Mouse (Mus musculus) G1E (cell line): Measurements from ENCODE around the gene Fam133b. TPM values are rescaled to one million over a fixed set of nuclear protein-coding genes. Genes with fewer than 3 reads are reported as not detected.
A peak's percentile ranks its signal among the peaks of the same experiment; 100 is the strongest.

Experiments used
- ATAC-seq: 2 replicates; pipeline ENCODE4 v1.8.0; 2016; ENCODE audit warnings: mild to moderate bottlenecking; ENCODE audit not compliant: insufficient number of reproducible peaks, poor library complexity, low FRiP score, severe bottlenecking; ENCODE audit errors: extremely low read depth
- DNase-seq: peaks from one replicate; pipeline ENCODE4 v3.0.0; 2012; ENCODE audit warnings: low spot score
- H3K27me3 ChIP-seq: 2 replicates; pipeline ENCODE4 v1.6.1; 2012; ENCODE audit warnings: mild to moderate bottlenecking, low read length, inconsistent platforms; ENCODE audit not compliant: insufficient read depth
- H3K36me3 ChIP-seq: replicated peaks from 2 replicates; pipeline ENCODE3; 2012; ENCODE audit warnings: mild to moderate bottlenecking, inconsistent platforms
- H3K4me1 ChIP-seq: 2 replicates; pipeline ENCODE4 v1.6.1; 2012; ENCODE audit warnings: low read depth, low read length, inconsistent platforms, mixed read lengths; ENCODE audit not compliant: insufficient read depth
- H3K4me3 ChIP-seq: 2 replicates; pipeline ENCODE4 v1.5.1; 2012; ENCODE audit warnings: low read depth, mild to moderate bottlenecking, inconsistent platforms, low read length, moderate library complexity, mixed read lengths
- H3K9me3 ChIP-seq: replicated peaks from 2 replicates; pipeline ENCODE4 v1.6.1; 2012; ENCODE audit warnings: inconsistent platforms
- CTCF ChIP-seq: IDR thresholded peaks from 2 replicates; pipeline ENCODE4 v1.5.1; 2012; ENCODE audit warnings: low read depth, low read length, inconsistent platforms, mixed read lengths
- GATA1 ChIP-seq: IDR thresholded peaks from 2 replicates; pipeline ENCODE4 v1.6.1; 2012; ENCODE audit warnings: borderline replicate concordance, low read length, inconsistent platforms, mixed read lengths
- GATA2 ChIP-seq: IDR thresholded peaks from 2 replicates; pipeline ENCODE4 v1.6.1; 2012; ENCODE audit warnings: low read depth, low read length, inconsistent platforms, borderline replicate concordance
- POLR2AphosphoS5 ChIP-seq: IDR thresholded peaks from 2 replicates; pipeline ENCODE4 v1.6.1; 2012; ENCODE audit warnings: low read depth, low read length, inconsistent platforms; ENCODE audit not compliant: insufficient replicate concordance
- TAL1 ChIP-seq: conservative IDR thresholded peaks from 2 replicates; pipeline ENCODE4 v1.6.1; 2012; ENCODE audit warnings: low read depth, low read length, inconsistent platforms, mixed read lengths
- polyA plus RNA-seq: library from polyadenylated mRNA; stranded (reverse); fragments of >175 nt; gene quantifications from 2 replicates; pipeline ENCODE4 v1.2.3, GENCODE M21; 2012
- total RNA-seq, 2 experiments: library from RNA; stranded (forward) in 1 of 2; stranded (reverse) in 1 of 2; fragments of 200-1000 nt in 1 of 2; fragments of >200 nt in 1 of 2; fragmentation: Nextera tagmentation in 1 of 2; gene quantifications; 2 replicates each; pipeline ENCODE4 v1.2.3; 2014 to 2017

Fam133b gene
- total RNA-seq (2014; fragmentation: Nextera tagmentation) (59.0 and 66.6 TPM in 2 replicates), total RNA-seq (2017) (64.6 and 76.2 TPM in 2 replicates), polyA plus RNA-seq (14.5 and 16.9 TPM in 2 replicates)

DNA sequence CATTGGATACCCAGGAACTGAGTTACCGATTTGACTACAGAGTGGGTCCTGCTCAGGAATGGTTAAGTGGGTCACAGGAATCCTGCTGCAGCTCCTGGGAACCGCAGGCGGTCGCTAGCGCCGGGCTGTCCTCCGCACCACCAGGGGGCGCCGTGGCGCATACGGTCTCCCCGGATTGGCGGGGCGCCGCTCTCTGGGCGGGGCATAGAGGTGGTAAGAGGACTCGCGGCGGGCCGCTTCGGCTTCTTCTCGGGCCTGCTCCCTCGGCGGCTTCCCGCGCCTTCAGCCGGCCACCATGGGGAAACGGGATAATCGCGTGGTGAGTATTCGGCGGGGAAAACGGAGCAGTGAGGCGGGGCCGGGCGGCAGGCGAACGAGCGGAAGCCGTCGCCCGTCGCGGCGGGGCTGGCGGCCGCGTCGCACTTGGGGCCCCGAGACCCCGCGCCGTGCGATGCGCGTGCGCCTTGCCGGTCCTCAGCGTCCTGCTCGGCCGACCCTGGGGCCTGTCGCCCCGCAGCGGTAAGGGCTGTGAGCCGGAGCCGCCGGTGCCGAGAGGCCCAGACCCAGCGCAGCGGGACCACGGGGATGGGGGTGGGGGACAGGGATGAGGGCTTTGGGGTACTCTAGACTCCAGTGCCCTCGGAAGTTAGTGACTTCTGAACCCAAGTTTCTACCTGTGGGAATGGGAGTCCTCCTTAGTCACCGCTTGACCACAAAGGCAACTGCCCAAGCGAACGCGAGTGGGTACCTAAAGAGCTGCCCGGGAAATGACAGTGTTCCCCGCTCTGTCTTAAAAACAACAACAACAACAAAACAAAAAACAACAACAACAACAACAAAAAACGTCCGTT, at the start of gene Fam133b:
TSS of gene Fam133b (plus strand) at position 205 of the 851 bp plus-strand sequence.
- ATAC-seq: peak; percentile 59
- H3K4me1 ChIP-seq: peaks cover 44% of the 10 kb centered on the region
- TF ChIP-seq CTCF (peak; percentile 76), POLR2AphosphoS5 (no peak), GATA2 (no peak), GATA1 (no peak)

GRCm38 (mm10) chr5:3493968-3494367, 49.7 kb upstream of the Fam133b start:
- no peak for ATAC-seq
- H3K36me3 ChIP-seq: peaks cover 88% of the 10 kb centered on the region
- no peaks in the 10 kb centered on the region for H3K9me3 ChIP-seq
- H3K4me1 ChIP-seq: peaks cover 73% of the 10 kb centered on the region
- H3K4me3 ChIP-seq: no peak overlapping the region
- TF ChIP-seq CTCF: no peak
- TF ChIP-seq GATA2: no peak
- no peak for TF ChIP-seq POLR2AphosphoS5
- no peak for TF ChIP-seq TAL1
- no peak for TF ChIP-seq GATA1
- H3K27me3 ChIP-seq: no peaks in the 10 kb centered on the region
- DNase-seq: no peak

More for the DNA sequence above, at the start of gene Fam133b:
- DNase-seq: peak; percentile 85
- Histone ChIP-seq H3K9me3 (no peaks in the 10 kb centered on the region), H3K36me3 (peaks cover 32% of the 10 kb centered on the region), H3K27me3 (peaks cover 2% of the 10 kb centered on the region; the same call in 1 of the 2 replicates), H3K4me3 (peak within 1 kb of the TSS; percentile 91)

DNA sequence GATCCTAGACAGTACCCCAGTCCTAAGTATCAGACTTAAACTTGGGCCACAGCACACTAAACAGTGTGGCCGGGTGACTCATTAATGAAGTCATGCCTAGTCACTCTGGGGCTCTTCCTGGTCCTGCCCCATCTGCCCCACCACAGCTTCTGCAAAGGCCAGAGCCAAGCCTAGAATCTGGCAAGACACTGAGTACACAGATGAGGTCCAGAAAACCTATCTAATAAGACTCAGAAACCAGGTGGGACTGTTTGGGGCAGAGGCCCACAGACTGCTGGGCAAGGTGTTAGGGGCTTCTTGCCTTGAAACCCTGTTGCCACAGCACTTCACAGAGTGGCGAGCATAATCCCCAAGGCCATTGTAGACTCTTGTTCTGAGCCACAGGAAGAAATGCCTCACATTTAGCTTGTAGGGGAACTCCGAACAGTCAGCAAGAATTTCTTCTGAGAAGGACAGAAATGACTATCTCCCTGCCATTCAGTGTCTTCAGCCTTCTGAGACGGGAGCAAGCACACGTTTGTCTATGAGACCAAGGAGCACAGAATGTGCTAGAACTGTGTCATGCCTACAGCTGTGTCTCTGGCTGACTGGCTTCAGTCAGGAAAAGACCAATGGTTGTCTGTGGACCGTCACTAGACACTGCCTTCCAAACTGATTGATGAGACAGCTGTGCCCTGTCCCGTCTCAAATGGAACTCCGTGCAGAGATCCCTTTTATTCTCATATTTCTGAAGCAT, 49.0 kb upstream of the Fam133b start:
- peaks cover 73% of the 10 kb centered on the region for H3K4me1 ChIP-seq
- no peaks in the 10 kb centered on the region for H3K27me3 ChIP-seq
- peaks cover 84% of the 10 kb centered on the region for H3K36me3 ChIP-seq
- TF ChIP-seq TAL1: no peak
- H3K9me3 ChIP-seq: no peaks in the 10 kb centered on the region
- DNase-seq (no peak), ATAC-seq (peak; percentile 66)
- no peak overlapping the region for H3K4me3 ChIP-seq

GRCm38 (mm10) chr5:3497505-3497925, 46.1 kb upstream of the Fam133b start:
- ATAC-seq (peak; percentile 64), DNase-seq (peak; percentile 39)
- peaks cover 82% of the 10 kb centered on the region for H3K4me1 ChIP-seq
- peaks cover 86% of the 10 kb centered on the region for H3K36me3 ChIP-seq
- peak overlapping the region; percentile 32; the same call in 1 of the 2 replicates for H3K4me3 ChIP-seq
- TF ChIP-seq GATA2: no peak
- TF ChIP-seq TAL1: no peak
- TF ChIP-seq POLR2AphosphoS5: no peak
- no peak for TF ChIP-seq CTCF
- no peak for TF ChIP-seq GATA1
- H3K9me3 ChIP-seq: no peaks in the 10 kb centered on the region
- H3K27me3 ChIP-seq: no peaks in the 10 kb centered on the region

DNA sequence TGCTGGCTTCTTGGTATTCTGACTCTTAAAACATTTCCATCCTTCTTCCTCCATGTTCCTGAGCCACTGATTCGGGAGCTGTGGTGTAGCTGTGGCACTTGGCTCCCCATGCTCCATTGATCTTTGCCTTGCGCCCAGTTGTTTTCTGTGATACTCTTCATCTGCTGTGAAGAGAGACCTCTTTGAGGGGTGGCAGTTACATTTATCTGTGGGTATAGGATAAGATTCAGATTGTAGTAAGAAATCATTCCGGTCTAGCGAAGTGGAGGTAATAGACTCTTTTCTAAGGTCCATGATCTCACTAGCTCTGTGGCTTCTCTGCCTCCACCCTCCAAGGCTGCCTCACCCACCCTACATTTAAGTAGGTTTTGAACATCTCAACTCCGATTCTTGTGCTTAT, 43.3 kb upstream of the Fam133b start:
- Histone ChIP-seq H3K27me3 (no peaks in the 10 kb centered on the region), H3K4me1 (peaks cover 85% of the 10 kb centered on the region), H3K4me3 (no peak overlapping the region), H3K9me3 (no peaks in the 10 kb centered on the region), H3K36me3 (peaks cover 84% of the 10 kb centered on the region)
- ATAC-seq (no peak), DNase-seq (no peak)
- TF ChIP-seq POLR2AphosphoS5: no peak
- TF ChIP-seq GATA2: no peak
- TF ChIP-seq GATA1: no peak
- TF ChIP-seq TAL1: no peak
- TF ChIP-seq CTCF: no peak

DNA sequence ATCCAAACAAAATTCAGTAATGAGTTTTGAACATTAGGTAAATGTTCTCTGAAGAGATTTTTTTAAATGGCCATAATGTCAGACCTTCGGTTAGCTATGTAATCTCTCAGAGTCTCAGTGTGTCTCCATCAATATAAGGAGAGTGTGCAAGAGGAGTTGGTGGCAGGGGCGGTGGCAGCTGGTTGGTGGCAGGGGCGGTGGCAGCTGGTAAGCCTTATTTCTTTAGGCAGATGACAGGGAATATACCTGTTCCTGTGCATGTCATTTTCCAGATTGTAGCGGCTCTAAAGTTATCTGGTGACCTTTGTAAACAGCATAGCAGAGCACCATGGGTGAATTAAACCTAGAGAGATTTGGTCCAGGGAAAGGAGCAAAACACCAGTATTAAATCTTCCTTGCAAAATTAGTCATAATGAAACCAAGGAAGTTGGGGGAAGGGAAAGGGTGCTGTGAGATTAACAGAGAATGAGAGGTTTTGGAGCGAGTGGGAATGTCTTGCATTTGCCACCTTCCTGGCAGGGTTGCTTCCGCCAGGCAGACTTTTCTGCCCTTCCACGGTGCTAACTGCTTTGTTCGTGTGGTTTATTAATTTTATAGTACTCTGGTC, 42.6 kb upstream of the Fam133b start:
- Histone ChIP-seq H3K27me3 (no peaks in the 10 kb centered on the region), H3K9me3 (no peaks in the 10 kb centered on the region), H3K36me3 (peaks cover 85% of the 10 kb centered on the region), H3K4me3 (no peak overlapping the region), H3K4me1 (peaks cover 88% of the 10 kb centered on the region)
- no peak for TF ChIP-seq CTCF
- DNase-seq: no peak
- no peak for ATAC-seq
